Mouse (Mus musculus): ENCODE results near the gene Brox. TPM values are rescaled to one million over a fixed set of nuclear protein-coding genes. Genes with fewer than 3 reads are reported as not detected.
A peak's percentile ranks its signal among the peaks of the same experiment; 100 is the strongest.
"Not testable (repeated sequence)": the region's sequence is repeated elsewhere in the genome, so short reads cannot be mapped to it uniquely, and the experiment has no call there.

Gene Brox
- polyA plus RNA-seq, 1 experiment: not detected

GRCm38 (mm10) chr1:183315783-183316182 lies 18.7 kb upstream of the Brox start:
- Histone ChIP-seq H3K4me3 (ENCODE audit: insufficient read depth, low read depth, low read length) (no peak overlapping the region), H3K4me1 (ENCODE audit: control insufficient read depth, insufficient read depth, low read length) (no peaks in the 10 kb centered on the region), H3K27ac (ENCODE audit: insufficient read depth, low read depth, low read length) (no peak overlapping the region)
- 84% methylated on average over 2 of the region's 2 CpGs for WGBS
- TF ChIP-seq POLR2A (IDR thresholded peaks at IDR 0.05; ENCODE audit: insufficient read depth, low read depth, low read length): no peak
- TF ChIP-seq CTCF (IDR thresholded peaks at IDR 0.05; ENCODE audit: insufficient read depth, low read depth, low read length): no peak

GRCm38 (mm10) chr1:183312076-183312475 lies 15.0 kb upstream of the Brox start:
- no peak overlapping the region for H3K4me3 ChIP-seq (ENCODE audit: insufficient read depth, low read depth, low read length)
- H3K4me1 ChIP-seq (ENCODE audit: control insufficient read depth, insufficient read depth, low read length): no peaks in the 10 kb centered on the region
- TF ChIP-seq POLR2A (IDR thresholded peaks at IDR 0.05; ENCODE audit: insufficient read depth, low read depth, low read length): no peak
- TF ChIP-seq CTCF (IDR thresholded peaks at IDR 0.05; ENCODE audit: insufficient read depth, low read depth, low read length): no peak
- H3K27ac ChIP-seq (ENCODE audit: insufficient read depth, low read depth, low read length): no peak overlapping the region
- WGBS: 90% methylated on average over 2 of the region's 2 CpGs

- 51% methylated on average over 2 of the region's 2 CpGs for WGBS
These were observed 12.5 kb upstream of the Brox start for GRCm38 (mm10) chr1:183309601-183310000.

GRCm38 (mm10) chr1:183308476-183308875 lies 11.4 kb upstream of the Brox start:
- TF ChIP-seq CTCF (IDR thresholded peaks at IDR 0.05; ENCODE audit: insufficient read depth, low read depth, low read length) (no peak), POLR2A (IDR thresholded peaks at IDR 0.05; ENCODE audit: insufficient read depth, low read depth, low read length) (no peak)
- H3K4me3 ChIP-seq (ENCODE audit: insufficient read depth, low read depth, low read length): no peak overlapping the region
- 88% methylated on average over 1 of the region's 1 CpGs for WGBS

More at GRCm38 (mm10) chr1:183309601-183310000, 12.5 kb upstream of the Brox start:
- not testable (repeated sequence) for H3K4me3 ChIP-seq (ENCODE audit: insufficient read depth, low read depth, low read length); H3K27ac ChIP-seq (ENCODE audit: insufficient read depth, low read depth, low read length); H3K4me1 ChIP-seq (ENCODE audit: control insufficient read depth, insufficient read depth, low read length)

DNA sequence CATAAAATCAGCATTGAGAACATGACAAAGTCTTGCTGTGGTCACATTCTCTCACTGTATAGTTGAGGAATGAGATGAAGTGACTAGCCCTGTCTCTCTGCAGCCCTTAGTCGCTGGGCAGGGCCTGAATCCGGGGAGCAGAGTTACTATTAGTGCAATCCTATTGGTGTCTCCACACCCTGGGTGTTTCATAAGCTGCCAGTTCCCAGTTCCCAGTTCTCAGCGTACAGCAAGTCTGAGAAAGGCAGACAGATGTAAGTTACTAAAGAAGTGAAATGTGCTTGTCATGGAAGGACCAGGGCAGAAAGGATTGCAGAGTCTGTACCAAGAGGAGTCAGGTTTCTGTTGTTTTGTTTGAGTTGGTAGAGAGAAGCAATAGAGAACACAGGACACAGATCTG lies 10.5 kb upstream of the Brox start:
- Histone ChIP-seq H3K4me3 (ENCODE audit: insufficient read depth, low read depth, low read length) (no peak overlapping the region), H3K27ac (ENCODE audit: insufficient read depth, low read depth, low read length) (no peak overlapping the region), H3K4me1 (ENCODE audit: control insufficient read depth, insufficient read depth, low read length) (no peaks in the 10 kb centered on the region)
- TF ChIP-seq POLR2A (IDR thresholded peaks at IDR 0.05; ENCODE audit: insufficient read depth, low read depth, low read length) (no peak), CTCF (IDR thresholded peaks at IDR 0.05; ENCODE audit: insufficient read depth, low read depth, low read length) (no peak)
- WGBS: 83% methylated on average over 3 of the region's 3 CpGs

More at GRCm38 (mm10) chr1:183308476-183308875, 11.4 kb upstream of the Brox start:
- Histone ChIP-seq H3K27ac (ENCODE audit: insufficient read depth, low read depth, low read length) (no peak overlapping the region), H3K4me1 (ENCODE audit: control insufficient read depth, insufficient read depth, low read length) (no peaks in the 10 kb centered on the region)

DNA sequence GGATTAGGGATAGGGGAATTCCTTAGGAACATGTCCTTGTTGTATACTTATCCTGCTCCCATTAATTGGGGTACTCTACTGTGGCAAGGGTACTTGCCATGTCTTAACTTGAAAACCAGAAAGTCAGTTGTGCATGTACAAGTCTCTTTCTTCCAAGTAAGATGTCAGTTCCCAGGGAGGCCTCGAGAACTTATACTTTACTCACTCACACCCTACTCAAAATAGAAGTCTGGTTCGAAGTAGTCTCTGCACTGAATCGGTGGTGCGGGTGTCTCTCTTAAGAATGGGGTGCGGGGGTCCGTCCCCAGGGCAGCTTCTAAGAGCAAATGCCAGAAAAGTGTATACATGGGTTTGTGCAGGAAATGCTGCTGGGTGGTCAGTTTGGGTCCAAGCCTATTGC lies 2.1 kb upstream of the Brox start:
- WGBS: 89% methylated on average over 6 of the region's 6 CpGs
- Histone ChIP-seq H3K27ac (ENCODE audit: insufficient read depth, low read depth, low read length) (no peak overlapping the region), H3K4me3 (ENCODE audit: insufficient read depth, low read depth, low read length) (no peak overlapping the region), H3K4me1 (ENCODE audit: control insufficient read depth, insufficient read depth, low read length) (peaks cover 4% of the 10 kb centered on the region; the same call in 1 of the 2 replicates)
- TF ChIP-seq CTCF (IDR thresholded peaks at IDR 0.05; ENCODE audit: insufficient read depth, low read depth, low read length) (no peak), POLR2A (IDR thresholded peaks at IDR 0.05; ENCODE audit: insufficient read depth, low read depth, low read length) (no peak)

DNA sequence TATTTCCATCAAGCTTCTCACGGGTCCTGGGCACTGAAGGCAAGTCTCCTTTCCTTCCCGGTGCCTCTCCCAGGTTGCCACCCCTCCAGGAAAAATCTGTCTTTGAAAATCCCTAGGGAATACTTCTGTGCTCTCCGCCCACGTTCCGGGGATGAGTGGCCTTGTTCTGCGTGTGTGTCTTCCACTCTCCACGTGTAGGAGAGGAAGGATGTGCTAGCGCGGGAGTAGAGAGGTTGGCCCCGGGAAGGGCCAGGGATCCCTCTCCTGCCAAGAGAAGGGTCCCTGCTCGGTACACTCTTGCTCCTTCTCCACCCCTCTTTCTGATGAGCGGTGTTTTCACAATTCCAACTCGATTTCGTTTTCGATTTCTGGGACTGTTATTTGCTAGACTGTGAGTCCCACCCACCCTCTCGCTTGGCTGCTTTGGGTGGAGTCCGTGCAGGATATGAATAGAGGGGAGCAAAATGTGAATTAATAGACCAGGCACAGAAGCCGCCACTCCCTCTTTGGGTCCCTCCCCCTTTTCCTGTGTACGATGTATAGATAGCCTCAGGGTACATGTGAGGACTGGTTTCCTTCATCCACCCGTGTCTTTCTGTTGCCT lies 919 bp upstream of the Brox start:
- WGBS: under 1% methylated on average over 20 of the region's 20 CpGs
- Histone ChIP-seq H3K4me1 (ENCODE audit: control insufficient read depth, insufficient read depth, low read length) (peaks cover 4% of the 10 kb centered on the region; the same call in 1 of the 2 replicates), H3K4me3 (ENCODE audit: insufficient read depth, low read depth, low read length) (peak overlapping the region; percentile 61), H3K27ac (ENCODE audit: insufficient read depth, low read depth, low read length) (no peak overlapping the region)
- no peak for TF ChIP-seq POLR2A (IDR thresholded peaks at IDR 0.05; ENCODE audit: insufficient read depth, low read depth, low read length)
- no peak for TF ChIP-seq CTCF (IDR thresholded peaks at IDR 0.05; ENCODE audit: insufficient read depth, low read depth, low read length)

DNA sequence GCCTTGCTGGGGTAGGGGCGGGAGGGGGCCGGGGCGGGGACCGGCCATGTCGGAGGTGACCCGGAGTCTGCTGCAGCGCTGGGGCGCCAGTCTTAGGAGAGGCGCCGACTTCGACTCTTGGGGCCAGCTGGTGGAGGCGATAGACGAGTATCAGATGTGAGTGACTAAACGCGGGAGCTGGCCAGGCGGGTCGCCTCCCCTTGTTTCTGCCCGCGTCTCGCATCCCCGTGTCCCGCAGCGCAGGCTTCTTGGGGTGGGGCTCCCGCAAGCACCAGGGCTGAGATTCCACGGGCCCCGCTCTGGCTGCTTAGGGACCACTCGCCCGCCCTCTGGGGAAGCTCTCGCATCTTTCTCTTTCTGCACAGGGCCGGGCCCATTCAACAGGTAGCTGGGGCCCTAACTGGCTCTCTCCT lies 410 bp upstream of the Brox start:
- Histone ChIP-seq H3K4me3 (ENCODE audit: insufficient read depth, low read depth, low read length) (peak overlapping the region; percentile 61), H3K27ac (ENCODE audit: insufficient read depth, low read depth, low read length) (no peak overlapping the region), H3K4me1 (ENCODE audit: control insufficient read depth, insufficient read depth, low read length) (peaks cover 4% of the 10 kb centered on the region; the same call in 1 of the 2 replicates)
- TF ChIP-seq CTCF (IDR thresholded peaks at IDR 0.05; ENCODE audit: insufficient read depth, low read depth, low read length) (no peak), POLR2A (IDR thresholded peaks at IDR 0.05; ENCODE audit: insufficient read depth, low read depth, low read length) (no peak)
- WGBS: 2% methylated on average over 30 of the region's 30 CpGs

DNA sequence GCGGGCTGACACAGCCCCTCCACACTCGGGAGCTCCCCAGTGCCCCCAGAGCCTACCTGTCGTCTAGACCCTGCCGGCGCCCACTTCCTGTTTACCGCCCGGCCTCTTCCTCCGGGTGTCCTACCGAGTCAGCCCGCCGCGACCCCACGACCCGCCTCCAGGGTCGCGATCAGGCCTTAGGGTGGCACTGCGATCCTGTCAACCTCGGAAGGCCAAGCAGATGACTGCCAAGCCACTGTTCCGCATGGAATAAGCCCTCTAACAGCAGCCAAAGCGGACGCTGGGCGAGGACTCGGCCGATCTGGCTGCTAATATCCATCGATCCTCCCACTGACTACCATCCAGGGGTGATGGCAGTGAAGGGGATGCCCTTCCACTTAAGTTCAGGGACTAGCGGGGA lies 604 bp downstream of the Brox start, which contains the start of gene Aida:
Aida (plus strand) TSS at position 126 of the 400 bp plus-strand sequence.
- H3K4me1 ChIP-seq (ENCODE audit: control insufficient read depth, insufficient read depth, low read length): peaks cover 4% of the 10 kb centered on the region; the same call in 1 of the 2 replicates
- peak within 1 kb of the TSS; percentile 61 for H3K4me3 ChIP-seq (ENCODE audit: insufficient read depth, low read depth, low read length)
- 0% methylated on average over 26 of the region's 26 CpGs for WGBS
- TF ChIP-seq CTCF (IDR thresholded peaks at IDR 0.05; ENCODE audit: insufficient read depth, low read depth, low read length) (no peak), POLR2A (IDR thresholded peaks at IDR 0.05; ENCODE audit: insufficient read depth, low read depth, low read length) (no peak)
- H3K27ac ChIP-seq (ENCODE audit: insufficient read depth, low read depth, low read length): peak within 1 kb of the TSS; percentile 81

Measured in olfactory bulb, adult 2 months (tissue).